Comparison of ENCODE assay signal across 17 mouse cellular contexts in the genomic region with DNA sequence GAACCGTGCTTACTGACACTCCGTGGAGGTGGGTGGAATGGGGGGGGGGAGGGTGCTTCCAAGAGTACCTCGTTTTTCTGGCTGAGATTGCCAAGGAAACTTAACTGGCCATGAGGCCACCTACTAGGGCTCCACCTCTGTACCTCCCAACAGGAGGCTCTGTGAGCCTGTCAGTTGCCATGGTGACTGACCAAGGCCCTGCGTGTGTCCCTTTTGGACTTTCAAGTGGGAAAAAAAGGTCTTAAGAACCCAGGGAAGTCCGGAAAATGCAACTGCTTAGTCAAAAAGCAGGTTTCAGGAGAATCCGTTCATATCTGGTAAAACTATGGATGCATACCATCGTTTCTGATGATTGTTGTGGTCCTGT. TPM values are rescaled to one million over a fixed set of nuclear protein-coding genes. Genes with fewer than 3 reads are reported as not detected.
DNase-seq lines count a peak whose midpoint lies in the region; ATAC-seq and TF ChIP-seq lines count a peak whose summit lies in the region.
"Had no signal": no experiment of that assay in that cellular context is flagged by ENCODE, and none has a peak within 500 bp of the region (broad histone marks: within the 10 kb centered on the region; RNA-seq: fewer than 3 reads in every experiment).

No protein-coding gene starts in this region.

- no peaks in the 10 kb centered on the region for H3K36me3 ChIP-seq in hindbrain, embryonic 15.5 days
- H3K36me3 ChIP-seq in hindbrain, embryonic 10.5 days: no peaks in the 10 kb centered on the region
- H3K36me3 ChIP-seq in ES-E14 (ENCODE audit: control insufficient read depth, insufficient read depth, low read length, poor library complexity, severe bottlenecking): no peaks in the 10 kb centered on the region
- no peaks in the 10 kb centered on the region for H3K36me3 ChIP-seq in midbrain, embryonic 13.5 days
- no peaks in the 10 kb centered on the region for H3K36me3 ChIP-seq in kidney, embryonic 15.5 days
- H3K36me3 ChIP-seq: lung, embryonic 15.5 days had no signal

- no peak overlapping the region for H3K4me3 ChIP-seq in hindbrain, embryonic 15.5 days
- no peak overlapping the region for H3K4me3 ChIP-seq in hindbrain, embryonic 10.5 days
- no peak overlapping the region for H3K4me3 ChIP-seq in ES-E14 (ENCODE audit: insufficient read depth in 1 of 2, low read depth in 1 of 2, low read length in 2 of 2, poor library complexity in 1 of 2, severe bottlenecking in 1 of 2)
- no peak overlapping the region for H3K4me3 ChIP-seq in midbrain, embryonic 13.5 days (replicated peaks)
- no peak overlapping the region for H3K4me3 ChIP-seq in kidney, embryonic 15.5 days (replicated peaks)
- H3K4me3 ChIP-seq: lung, embryonic 15.5 days had no signal

- in situ Hi-C loops in ES-E14 (cut with MboI; ENCODE audit: low sequenced_read_pairs in 2 of 2, unreplicated experiment in 2 of 2): no loop called here

- H3K27me3 ChIP-seq in hindbrain, embryonic 15.5 days: no peaks in the 10 kb centered on the region
- H3K27me3 ChIP-seq in hindbrain, embryonic 10.5 days (ENCODE audit: insufficient read depth, poor library complexity, severe bottlenecking): no peaks in the 10 kb centered on the region; the same call in 1 of the 2 replicates
- H3K27me3 ChIP-seq in midbrain, embryonic 13.5 days: no peaks in the 10 kb centered on the region; the same call in 1 of the 2 replicates
- H3K27me3 ChIP-seq in kidney, embryonic 15.5 days: no peaks in the 10 kb centered on the region
- H3K27me3 ChIP-seq: lung, embryonic 15.5 days; Patski had no signal

- TF ChIP-seq POLR2A in brain, embryonic 14.5 days (IDR thresholded peaks at IDR 0.05; ENCODE audit: borderline replicate concordance, extremely low read depth, insufficient read depth, insufficient read length, poor library complexity, severe bottlenecking): no peak

- H3K9me3 ChIP-seq in hindbrain, embryonic 15.5 days: no peaks in the 10 kb centered on the region
- no peaks in the 10 kb centered on the region for H3K9me3 ChIP-seq in hindbrain, embryonic 10.5 days
- H3K9me3 ChIP-seq in ES-E14 (ENCODE audit: control insufficient read depth, insufficient read depth, low read depth, low read length): no peaks in the 10 kb centered on the region
- H3K9me3 ChIP-seq in midbrain, embryonic 13.5 days: no peaks in the 10 kb centered on the region
- H3K9me3 ChIP-seq in kidney, embryonic 15.5 days (replicated peaks): no peaks in the 10 kb centered on the region
- H3K9me3 ChIP-seq: lung, embryonic 15.5 days had no signal

- ATAC-seq in hindbrain, embryonic 15.5 days (ENCODE audit: low FRiP score, low read depth): no peak
- no peak for ATAC-seq in midbrain, embryonic 13.5 days
- no peak for ATAC-seq in kidney, embryonic 15.5 days (replicated peaks; ENCODE audit: low FRiP score)
- ATAC-seq: Patski had no signal

- H3K9ac ChIP-seq in hindbrain, embryonic 15.5 days: no peak overlapping the region
- H3K9ac ChIP-seq in ES-E14 (ENCODE audit: insufficient read depth, low read depth, low read length, poor library complexity, severe bottlenecking): peak overlapping the region; percentile 43; the same call in 1 of the 2 replicates
- H3K9ac ChIP-seq in midbrain, embryonic 13.5 days (replicated peaks): no peak overlapping the region
- H3K9ac ChIP-seq in kidney, embryonic 15.5 days: no peak overlapping the region
- H3K9ac ChIP-seq: lung, embryonic 15.5 days had no signal

- 10% methylated on average over 7 of the region's 7 CpGs for WGBS in hindbrain, embryonic 15.5 days
- 17% methylated on average over 7 of the region's 7 CpGs for whole genome bisulfite sequencing in hindbrain, embryonic 10.5 days
- WGBS in midbrain, embryonic 13.5 days: 11% methylated on average over 7 of the region's 7 CpGs
- WGBS in kidney, embryonic 15.5 days: 28% methylated on average over 7 of the region's 7 CpGs

- H3K4me1 ChIP-seq in hindbrain, embryonic 15.5 days (replicated peaks): peaks cover 7% of the 10 kb centered on the region
- H3K4me1 ChIP-seq in hindbrain, embryonic 10.5 days (replicated peaks): peaks cover 10% of the 10 kb centered on the region
- peaks cover 0 to 16% of the 10 kb centered on the region in 2 experiments; a peak in 1 of 4 replicates for H3K4me1 ChIP-seq in ES-E14 (ENCODE audit: control insufficient read depth in 2 of 2, insufficient read depth in 2 of 2, low read length in 2 of 2, poor library complexity in 1 of 2)
- H3K4me1 ChIP-seq in midbrain, embryonic 13.5 days (replicated peaks): peaks cover 9% of the 10 kb centered on the region
- 0 out of 2 replicates have a peak, but pooled peaks cover 2% of the 10 kb centered on the region for H3K4me1 ChIP-seq in kidney, embryonic 15.5 days

- TF ChIP-seq CTCF in brain, embryonic 14.5 days (IDR thresholded peaks at IDR 0.05; ENCODE audit: borderline replicate concordance, extremely low read depth, insufficient read depth, insufficient read length): no peak

- DNase-seq in hindbrain, embryonic 10.5 days (ENCODE audit: low spot score): no peak
- no peak for DNase-seq in ES-E14 (ENCODE audit: low read depth, low spot score)
- DNase-seq in brain, embryonic 14.5 days (ENCODE audit: low read depth): peak; percentile 61
- no peak for DNase-seq in testis, postnatal 10 days (ENCODE audit: low spot score)
- DNase-seq: adrenal gland, postnatal 25 days; cerebellum, adult 18-20 months; heart, postnatal 10 days; kidney, adult 2 months; kidney, postnatal 25 days; thymus, postnatal 25 days had no signal

- H3K27ac ChIP-seq in hindbrain, embryonic 15.5 days (replicated peaks): no peak overlapping the region
- H3K27ac ChIP-seq in hindbrain, embryonic 10.5 days: no peak overlapping the region
- H3K27ac ChIP-seq in ES-E14 (ENCODE audit: insufficient read depth, low read depth, low read length, poor library complexity, severe bottlenecking): peak overlapping the region; percentile 57; the same call in 1 of the 2 replicates
- H3K27ac ChIP-seq in midbrain, embryonic 13.5 days: no peak overlapping the region; the same call in 1 of the 2 replicates
- H3K27ac ChIP-seq in kidney, embryonic 15.5 days: no peak overlapping the region
- H3K27ac ChIP-seq: lung, embryonic 15.5 days had no signal

- H3K4me2 ChIP-seq in hindbrain, embryonic 15.5 days: peak overlapping the region; percentile 13; the same call in 1 of the 2 replicates
- peak overlapping the region; percentile 26 for H3K4me2 ChIP-seq in midbrain, embryonic 13.5 days (replicated peaks)
- no peak overlapping the region for H3K4me2 ChIP-seq in kidney, embryonic 15.5 days
- H3K4me2 ChIP-seq: heart, embryonic 11.5 days; liver, embryonic 11.5 days; lung, embryonic 15.5 days had no signal

TF ChIP-seq in ES-E14, 5 proteins besides CTCF, POLR2A, EP300 and RAD21:
- TF ChIP-seq HCFC1 (IDR thresholded peaks at IDR 0.05; ENCODE audit: borderline replicate concordance, insufficient read depth, low read length): no peak
- no peak for TF ChIP-seq MAFK (IDR thresholded peaks at IDR 0.05; ENCODE audit: insufficient read depth, low read depth, low read length)
- no peak for TF ChIP-seq CHD2 (IDR thresholded peaks at IDR 0.05; ENCODE audit: low read depth, low read length)
- TF ChIP-seq ZC3H11A (IDR thresholded peaks at IDR 0.05; ENCODE audit: borderline replicate concordance, low read depth, low read length): no peak
- no peak for TF ChIP-seq ZNF384 (IDR thresholded peaks at IDR 0.05; ENCODE audit: low read depth, low read length)
TF ChIP-seq in ES-E14: peak in this region for 0.

RNA-seq across cellular contexts. Expression of gene Slc37a1, which starts 3.9 kb away (rescaled TPM):
- polyA plus RNA-seq in hindbrain, embryonic 15.5 days (2015; fragmentation: Nextera tagmentation; extraction: Ambion mirVana): 9.4 and 13.4 TPM in 2 replicates
- 9.0 and 17.3 TPM in 2 replicates for polyA plus RNA-seq in hindbrain, embryonic 10.5 days (2016; fragmentation: Nextera tagmentation; extraction: Ambion mirVana)
- total RNA-seq in ES-E14 (2012; rRNA removed): 37.5 and 64.8 TPM in 2 replicates
- 19.7 and 21.3 TPM in 2 replicates for polyA plus RNA-seq in brain, embryonic 14.5 days (2012; rRNA removed)
- 11.4 and 17.4 TPM in 2 replicates for polyA plus RNA-seq in midbrain, embryonic 13.5 days (2015; fragmentation: Nextera tagmentation; extraction: Ambion mirVana)
- 3.0 and 3.9 TPM in 2 replicates for polyA plus RNA-seq in kidney, embryonic 15.5 days (2015; fragmentation: Nextera tagmentation; extraction: Ambion mirVana)

RNA-seq across cellular contexts. Expression of gene Rsph1, which starts 5.5 kb away (rescaled TPM):
- polyA plus RNA-seq in hindbrain, embryonic 15.5 days (2015; fragmentation: Nextera tagmentation; extraction: Ambion mirVana): 5.9 and 7.5 TPM in 2 replicates
- polyA plus RNA-seq in hindbrain, embryonic 10.5 days (2016; fragmentation: Nextera tagmentation; extraction: Ambion mirVana): 4.1 and 7.7 TPM in 2 replicates
- 1.4 and 1.9 TPM in 2 replicates for total RNA-seq in ES-E14 (2012; rRNA removed)
- polyA plus RNA-seq in brain, embryonic 14.5 days (2012; rRNA removed): 0.59 and 3.3 TPM in 2 replicates
- 2.4 and 2.7 TPM in 2 replicates for polyA plus RNA-seq in midbrain, embryonic 13.5 days (2015; fragmentation: Nextera tagmentation; extraction: Ambion mirVana)
- polyA plus RNA-seq in kidney, embryonic 15.5 days (2015; fragmentation: Nextera tagmentation; extraction: Ambion mirVana): 2.0 and 2.4 TPM in 2 replicates
